ENCODE assay signal across 27 mouse cellular contexts in the genomic region with DNA sequence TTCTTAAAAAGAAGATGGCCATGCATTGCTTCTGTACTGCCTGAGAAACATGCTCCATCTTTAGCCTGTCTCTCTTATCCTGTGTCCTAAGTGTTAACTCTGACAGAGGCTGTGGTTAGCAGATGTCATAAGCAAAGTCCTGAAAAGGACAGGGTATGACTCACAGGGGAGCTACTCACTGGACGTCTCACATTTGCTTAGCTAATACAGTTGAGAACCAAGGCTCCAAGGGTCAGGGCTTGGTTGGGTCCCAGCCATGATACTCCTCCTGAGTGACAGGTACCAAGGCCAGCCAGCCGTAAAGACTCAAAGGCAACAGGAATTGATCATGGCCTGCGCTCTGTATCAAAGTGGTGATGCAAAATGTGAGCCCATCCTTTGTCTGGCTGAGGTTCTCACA. TPM values are rescaled to one million over a fixed set of nuclear protein-coding genes. Genes with fewer than 3 reads are reported as not detected.
A peak's percentile ranks its signal among the peaks of the same experiment; 100 is the strongest.
DNase-seq lines count a peak whose midpoint lies in the region; ATAC-seq and TF ChIP-seq lines count a peak whose summit lies in the region.
"Had no signal": no experiment of that assay in that cellular context is flagged by ENCODE, and none has a peak within 500 bp of the region (broad histone marks: within the 10 kb centered on the region; RNA-seq: fewer than 3 reads in every experiment).

No protein-coding gene starts in this region.

- no peak for TF ChIP-seq CTCF in kidney, adult 2 months (conservative IDR thresholded peaks at IDR 0.05; ENCODE audit: insufficient read depth, insufficient read length, low read depth, low read length)

- H3K36me3 ChIP-seq in kidney, adult 2 months (ENCODE audit: control insufficient read depth, insufficient read depth, low read length) = no peaks in the 10 kb centered on the region
- H3K36me3 ChIP-seq in liver, embryonic 11.5 days (ENCODE audit: control insufficient read depth, insufficient read depth, low read length) = no peaks in the 10 kb centered on the region
- H3K36me3 ChIP-seq: embryonic facial prominence, embryonic 13.5 days; forebrain, embryonic 12.5 days; G1E; hindbrain, embryonic 15.5 days; lung, embryonic 15.5 days; stomach, embryonic 15.5 days had no signal

- H3K4me2 ChIP-seq in liver, embryonic 11.5 days = no peak overlapping the region
- H3K4me2 ChIP-seq: embryonic facial prominence, embryonic 13.5 days; forebrain, embryonic 12.5 days; hindbrain, embryonic 15.5 days; lung, embryonic 15.5 days; stomach, embryonic 15.5 days had no signal

- no peak overlapping the region for H3K4me3 ChIP-seq in kidney, adult 2 months (ENCODE audit: insufficient read depth, low read depth, low read length)
- no peak overlapping the region for H3K4me3 ChIP-seq in liver, embryonic 11.5 days (ENCODE audit: low read depth, low read length)
- H3K4me3 ChIP-seq: embryonic facial prominence, embryonic 13.5 days; erythroblast, embryonic 14.5 days; forebrain, embryonic 12.5 days; hindbrain, embryonic 15.5 days; left cerebral cortex, adult 2 months; lung, embryonic 15.5 days; stomach, embryonic 15.5 days had no signal

- H3K27me3 ChIP-seq in kidney, adult 2 months (replicated peaks; ENCODE audit: control insufficient read depth, insufficient read depth, low read length) = no peaks in the 10 kb centered on the region
- no peaks in the 10 kb centered on the region for H3K27me3 ChIP-seq in liver, embryonic 11.5 days (replicated peaks; ENCODE audit: control insufficient read depth, insufficient read depth, low read length)
- H3K27me3 ChIP-seq: embryonic facial prominence, embryonic 13.5 days; forebrain, embryonic 12.5 days; hindbrain, embryonic 15.5 days; lung, embryonic 15.5 days; stomach, embryonic 15.5 days had no signal

- ATAC-seq in megakaryocyte, adult 5-6 weeks (ENCODE audit: poor library complexity, severe bottlenecking) = no peak
- ATAC-seq in liver, embryonic 11.5 days (replicated peaks; ENCODE audit: low FRiP score) = no peak
- ATAC-seq: activated CD4-positive, CD25-positive, alpha-beta regulatory T cell, adult 4 months; midbrain, embryonic 16.5 days had no signal

- TF ChIP-seq POLR2A in kidney, adult 2 months (IDR thresholded peaks at IDR 0.05; ENCODE audit: low read depth, low read length) = no peak

- DNase-seq in adrenal gland, adult 2 months = peak; percentile 72
- no peak for DNase-seq in adrenal gland, postnatal 25 days
- peak; percentile 51 for DNase-seq in kidney, adult 2 months
- DNase-seq in kidney, postnatal 25 days = no peak
- peak; percentile 30 for DNase-seq in 416B (ENCODE audit: low read depth)
- DNase-seq in adrenal gland, postnatal 36 days = peak; percentile 48 to 66
- no peak for DNase-seq in liver, embryonic 11.5 days (ENCODE audit: low spot score)
- DNase-seq: kidney, postnatal 4 days; layer of hippocampus, adult 9-11 months; lung, postnatal 4 days; right cerebral cortex, postnatal 4 days; thymus, adult 2 months; thymus, postnatal 4 days had no signal

- no peak overlapping the region for H3K9ac ChIP-seq in liver, embryonic 11.5 days (ENCODE audit: low read depth, low read length)
- H3K9ac ChIP-seq: embryonic facial prominence, embryonic 13.5 days; forebrain, embryonic 12.5 days; hindbrain, embryonic 15.5 days; liver, embryonic 14.5 days; lung, embryonic 15.5 days; stomach, embryonic 15.5 days had no signal

- no peaks in the 10 kb centered on the region for H3K9me3 ChIP-seq in liver, embryonic 11.5 days (ENCODE audit: control insufficient read depth, low read length)
- H3K9me3 ChIP-seq: embryonic facial prominence, embryonic 13.5 days; forebrain, embryonic 12.5 days; hindbrain, embryonic 15.5 days; lung, embryonic 15.5 days; stomach, embryonic 15.5 days had no signal

- no peak overlapping the region for H3K27ac ChIP-seq in kidney, adult 2 months (ENCODE audit: insufficient read depth, low read depth, low read length)
- no peak overlapping the region for H3K27ac ChIP-seq in liver, embryonic 11.5 days (ENCODE audit: low read depth, low read length)
- H3K27ac ChIP-seq: embryonic facial prominence, embryonic 13.5 days; forebrain, embryonic 12.5 days; hindbrain, embryonic 15.5 days; left cerebral cortex, adult 2 months; liver, embryonic 14.5 days; lung, embryonic 15.5 days; stomach, embryonic 15.5 days had no signal

- 46% methylated on average over 3 of the region's 3 CpGs for WGBS in kidney, adult 2 months
- 64% methylated on average over 3 of the region's 3 CpGs for WGBS in liver, embryonic 11.5 days

- no peaks in the 10 kb centered on the region for H3K4me1 ChIP-seq in kidney, adult 2 months (ENCODE audit: control insufficient read depth, insufficient read depth, low read length)
- no peaks in the 10 kb centered on the region for H3K4me1 ChIP-seq in liver, embryonic 11.5 days (replicated peaks; ENCODE audit: control insufficient read depth, insufficient read depth, low read length)
- H3K4me1 ChIP-seq: forebrain, embryonic 12.5 days; hindbrain, embryonic 15.5 days; lung, embryonic 15.5 days had no signal

RNA-seq across cellular contexts. Expression of gene Kcnk1, which starts 15.9 kb away (rescaled TPM):
- 10 to 100 TPM in 1 of 2 experiments, 1 to 10 TPM in 1; 1.3 to 12.8 TPM for total RNA-seq in adrenal gland, adult 2 months (2021)
- polyA plus RNA-seq in adrenal gland, adult 2 months (2012; rRNA removed) = 7.5 and 30.5 TPM in 2 replicates
- 1.8 TPM in 2 replicates for total RNA-seq in adrenal gland, postnatal 25 days (2021)
- polyA plus RNA-seq in kidney, adult 2 months (2012; rRNA removed) = 91.2 and 123 TPM in 2 replicates
- 1 to 10 TPM; 1.3 to 4.8 TPM for total RNA-seq in adrenal gland, postnatal 36 days (2021)
- 0.13 and 0.46 TPM in 2 replicates for total RNA-seq in megakaryocyte, adult 5-6 weeks (2015)
- total RNA-seq in megakaryocyte, adult 5-6 weeks (2017) = 0.77 TPM in 1 of 2 replicates, not detected in the other
- polyA plus RNA-seq in liver, embryonic 11.5 days (2014; fragmentation: Nextera tagmentation; extraction: Ambion mirVana) = 1.9 and 2.1 TPM in 2 replicates
- total RNA-seq: CH12.LX; hematopoietic stem cell, adult 5-6 weeks had no signal
- polyA plus RNA-seq: activated CD4-positive, CD25-positive, alpha-beta regulatory T cell, adult 4 months; erythroblast, embryonic 14.5 days; G1E had no signal

Comparison
In these comparisons a context has a peak if more than half of its experiments do, and no peak if none do; other contexts are left out.
1. DNase-seq: peak in adrenal gland, adult 2 months (single experiment), kidney, adult 2 months (single experiment), 416B (single experiment) and adrenal gland, postnatal 36 days (2 of 2); none in adrenal gland, postnatal 25 days (single experiment), kidney, postnatal 25 days (0 of 2) and liver, embryonic 11.5 days (single experiment).